ENCODE assay signal across 11 mouse cellular contexts in genomic region chr2:34770049-34770448, GRCm38 (mm10). TPM values are rescaled to one million over a fixed set of nuclear protein-coding genes. Genes with fewer than 3 reads are reported as not detected.
A peak's percentile ranks its signal among the peaks of the same experiment; 100 is the strongest.
DNase-seq lines count a peak whose midpoint lies in the region; ATAC-seq and TF ChIP-seq lines count a peak whose summit lies in the region.
"Had no signal": no experiment of that assay in that cellular context is flagged by ENCODE, and none has a peak within 500 bp of the region (broad histone marks: within the 10 kb centered on the region; RNA-seq: fewer than 3 reads in every experiment).

No protein-coding gene starts in this region.

- 84% methylated on average over 2 of the region's 2 CpGs for WGBS in lung, embryonic 14.5 days
- 70% methylated on average over 2 of the region's 2 CpGs for WGBS in intestine, postnatal 0 days
- 95% methylated on average over 2 of the region's 2 CpGs for WGBS in neural tube, embryonic 13.5 days

- no peak for ATAC-seq in erythroblast, adult 5-6 weeks (replicated peaks; ENCODE audit: low FRiP score, poor library complexity, severe bottlenecking)
- no peak for ATAC-seq in lung, embryonic 14.5 days (ENCODE audit: insufficient read depth)
- ATAC-seq in intestine, postnatal 0 days, result no peak
- ATAC-seq in neural tube, embryonic 13.5 days (ENCODE audit: low read depth), result no peak

- no peak overlapping the region for H3K9ac ChIP-seq in lung, embryonic 14.5 days
- no peak overlapping the region for H3K9ac ChIP-seq in intestine, postnatal 0 days (ENCODE audit: low read depth, low read length)
- no peak overlapping the region for H3K9ac ChIP-seq in neural tube, embryonic 13.5 days

- no peak for DNase-seq in lung, embryonic 14.5 days
- DNase-seq in lung, postnatal 4 days, result no peak
- DNase-seq in cerebellum, adult 9-10 months, result no peak
- no peak for DNase-seq in left cerebral cortex, postnatal 14 days (ENCODE audit: low spot score in 2 of 2)
- DNase-seq: cerebellum, adult 11-12 months; lung, postnatal 36 days had no signal

- H3K9me3 ChIP-seq in erythroblast, embryonic 14.5 days (ENCODE audit: control insufficient read depth, low read length), result peaks cover 5% of the 10 kb centered on the region
- no peaks in the 10 kb centered on the region for H3K9me3 ChIP-seq in lung, embryonic 14.5 days (ENCODE audit: low read depth, low read length)
- no peaks in the 10 kb centered on the region for H3K9me3 ChIP-seq in intestine, postnatal 0 days (ENCODE audit: control insufficient read depth)
- H3K9me3 ChIP-seq in neural tube, embryonic 13.5 days, result no peaks in the 10 kb centered on the region; the same call in 1 of the 2 replicates

- TF ChIP-seq CTCF in lung, embryonic 14.5 days (IDR thresholded peaks at IDR 0.05; ENCODE audit: low read depth), result no peak
- no peak for TF ChIP-seq CTCF in intestine, postnatal 0 days (IDR thresholded peaks at IDR 0.05; ENCODE audit: low read depth)

- H3K27ac ChIP-seq in lung, embryonic 14.5 days (ENCODE audit: low read depth), result no peak overlapping the region
- no peak overlapping the region for H3K27ac ChIP-seq in intestine, postnatal 0 days (ENCODE audit: low read depth, low read length)
- 0 out of 2 replicates have a peak overlapping the region, but pooled peaks have one; percentile 95 for H3K27ac ChIP-seq in neural tube, embryonic 13.5 days (replicated peaks)
- H3K27ac ChIP-seq: kidney, postnatal 0 days had no signal

- intact Hi-C loops in left cerebral cortex, postnatal 14 days (cut with DNase I), result no loop called here

- H3K27me3 ChIP-seq in erythroblast, embryonic 14.5 days (ENCODE audit: control insufficient read depth), result no peaks in the 10 kb centered on the region
- no peaks in the 10 kb centered on the region for H3K27me3 ChIP-seq in lung, embryonic 14.5 days (ENCODE audit: insufficient read depth, low read length)
- H3K27me3 ChIP-seq in intestine, postnatal 0 days (replicated peaks; ENCODE audit: control insufficient read depth, insufficient read depth, low read length), result no peaks in the 10 kb centered on the region
- no peaks in the 10 kb centered on the region for H3K27me3 ChIP-seq in neural tube, embryonic 13.5 days

- peak overlapping the region; percentile 74 for H3K4me3 ChIP-seq in erythroblast, embryonic 14.5 days (replicated peaks)
- no peak overlapping the region for H3K4me3 ChIP-seq in lung, embryonic 14.5 days (ENCODE audit: low read depth, low read length)
- no peak overlapping the region for H3K4me3 ChIP-seq in intestine, postnatal 0 days (ENCODE audit: low read depth, low read length)
- peak overlapping the region; percentile 79; the same call in 1 of the 2 replicates for H3K4me3 ChIP-seq in neural tube, embryonic 13.5 days

- peaks cover 38% of the 10 kb centered on the region for H3K36me3 ChIP-seq in erythroblast, embryonic 14.5 days (ENCODE audit: control insufficient read depth)
- peaks cover 26% of the 10 kb centered on the region for H3K36me3 ChIP-seq in lung, embryonic 14.5 days (ENCODE audit: insufficient read depth)
- H3K36me3 ChIP-seq in intestine, postnatal 0 days (ENCODE audit: control insufficient read depth, insufficient read depth), result peaks cover 15% of the 10 kb centered on the region
- H3K36me3 ChIP-seq in neural tube, embryonic 13.5 days, result peaks cover 20% of the 10 kb centered on the region

- H3K4me1 ChIP-seq in erythroblast, embryonic 14.5 days (ENCODE audit: control insufficient read depth), result peaks cover 34% of the 10 kb centered on the region
- peaks cover 19% of the 10 kb centered on the region for H3K4me1 ChIP-seq in lung, embryonic 14.5 days (ENCODE audit: insufficient read depth)
- H3K4me1 ChIP-seq in intestine, postnatal 0 days (replicated peaks; ENCODE audit: control insufficient read depth, insufficient read depth, low read length), result 0 out of 2 replicates have a peak, but pooled peaks cover 12% of the 10 kb centered on the region
- H3K4me1 ChIP-seq in neural tube, embryonic 13.5 days (replicated peaks), result peaks cover 32% of the 10 kb centered on the region

- H3K4me2 ChIP-seq in lung, embryonic 14.5 days, result peak overlapping the region; percentile 75
- 0 out of 2 replicates have a peak overlapping the region, but pooled peaks have one; percentile 73 for H3K4me2 ChIP-seq in intestine, postnatal 0 days (replicated peaks; ENCODE audit: low read depth)
- peak overlapping the region; percentile 64 for H3K4me2 ChIP-seq in neural tube, embryonic 13.5 days

RNA-seq across cellular contexts. Expression of gene Hspa5, which starts 1.7 kb away (rescaled TPM):
- polyA plus RNA-seq in erythroblast, embryonic 14.5 days (2012), result 8.1 and 12.3 TPM in 2 replicates
- total RNA-seq in erythroblast, adult 5-6 weeks (2015; ENCODE audit: low replicate concordance), result 229 and 240 TPM in 2 replicates
- 904 and 907 TPM in 2 replicates for total RNA-seq in erythroblast, adult 5-6 weeks (2017; ENCODE audit: low replicate concordance)
- polyA plus RNA-seq in lung, embryonic 14.5 days (2014; fragmentation: Nextera tagmentation; extraction: Ambion mirVana), result 981 and 1,088 TPM in 2 replicates
- polyA plus RNA-seq in intestine, postnatal 0 days (2015; fragmentation: Nextera tagmentation; extraction: Ambion mirVana), result 456 and 457 TPM in 2 replicates
- 505 and 686 TPM in 2 replicates for polyA plus RNA-seq in neural tube, embryonic 13.5 days (2015; fragmentation: Nextera tagmentation; extraction: Ambion mirVana)
- total RNA-seq in left cerebral cortex, postnatal 14 days (2021), result 100 to 1,000 TPM; 260 to 334 TPM

RNA-seq across cellular contexts. Expression of gene Gapvd1, which starts 15.0 kb away (rescaled TPM):
- polyA plus RNA-seq in erythroblast, embryonic 14.5 days (2012), result 3.0 and 5.0 TPM in 2 replicates
- total RNA-seq in erythroblast, adult 5-6 weeks (2015; ENCODE audit: low replicate concordance), result 308 and 329 TPM in 2 replicates
- total RNA-seq in erythroblast, adult 5-6 weeks (2017; ENCODE audit: low replicate concordance), result 761 and 1,292 TPM in 2 replicates
- 84.4 and 91.7 TPM in 2 replicates for polyA plus RNA-seq in lung, embryonic 14.5 days (2014; fragmentation: Nextera tagmentation; extraction: Ambion mirVana)
- 31.3 and 34.6 TPM in 2 replicates for polyA plus RNA-seq in intestine, postnatal 0 days (2015; fragmentation: Nextera tagmentation; extraction: Ambion mirVana)
- 119 and 120 TPM in 2 replicates for polyA plus RNA-seq in neural tube, embryonic 13.5 days (2015; fragmentation: Nextera tagmentation; extraction: Ambion mirVana)
- total RNA-seq in left cerebral cortex, postnatal 14 days (2021), result 100 to 1,000 TPM; 105 to 106 TPM

RNA-seq across cellular contexts. Expression of gene Rabepk, which starts 29.7 kb away (rescaled TPM):
- 0.81 and 1.1 TPM in 2 replicates for polyA plus RNA-seq in erythroblast, embryonic 14.5 days (2012)
- total RNA-seq in erythroblast, adult 5-6 weeks (2015; ENCODE audit: low replicate concordance), result 1.2 and 7.1 TPM in 2 replicates
- 10.1 and 10.2 TPM in 2 replicates for total RNA-seq in erythroblast, adult 5-6 weeks (2017; ENCODE audit: low replicate concordance)
- polyA plus RNA-seq in lung, embryonic 14.5 days (2014; fragmentation: Nextera tagmentation; extraction: Ambion mirVana), result 39.6 and 45.0 TPM in 2 replicates
- polyA plus RNA-seq in intestine, postnatal 0 days (2015; fragmentation: Nextera tagmentation; extraction: Ambion mirVana), result 19.1 and 19.6 TPM in 2 replicates
- 25.7 and 27.1 TPM in 2 replicates for polyA plus RNA-seq in neural tube, embryonic 13.5 days (2015; fragmentation: Nextera tagmentation; extraction: Ambion mirVana)
- 10 to 100 TPM; 25.8 to 26.2 TPM for total RNA-seq in left cerebral cortex, postnatal 14 days (2021)

RNA-seq across cellular contexts. Expression of gene Fbxw2, which starts 56.1 kb away (rescaled TPM):
- 3.9 and 5.1 TPM in 2 replicates for polyA plus RNA-seq in erythroblast, embryonic 14.5 days (2012)
- 104 and 121 TPM in 2 replicates for total RNA-seq in erythroblast, adult 5-6 weeks (2015; ENCODE audit: low replicate concordance)
- 178 and 181 TPM in 2 replicates for total RNA-seq in erythroblast, adult 5-6 weeks (2017; ENCODE audit: low replicate concordance)
- polyA plus RNA-seq in lung, embryonic 14.5 days (2014; fragmentation: Nextera tagmentation; extraction: Ambion mirVana), result 73.8 and 77.5 TPM in 2 replicates
- 36.8 and 39.7 TPM in 2 replicates for polyA plus RNA-seq in intestine, postnatal 0 days (2015; fragmentation: Nextera tagmentation; extraction: Ambion mirVana)
- 76.6 and 80.1 TPM in 2 replicates for polyA plus RNA-seq in neural tube, embryonic 13.5 days (2015; fragmentation: Nextera tagmentation; extraction: Ambion mirVana)
- total RNA-seq in left cerebral cortex, postnatal 14 days (2021), result 10 to 100 TPM; 90.7 to 98.6 TPM

Comparison
In these comparisons a context has a peak if more than half of its experiments do, and no peak if none do; other contexts are left out.
1. H3K4me3 ChIP-seq: peak in erythroblast, embryonic 14.5 days (single experiment) and neural tube, embryonic 13.5 days (single experiment); none in lung, embryonic 14.5 days (single experiment) and intestine, postnatal 0 days (single experiment).
2. RNA of gene Hspa5, which starts 1.7 kb away (polyA plus RNA-seq): 981 to 1,088 TPM in lung, embryonic 14.5 days, 505 to 686 TPM in neural tube, embryonic 13.5 days and 456 to 457 TPM in intestine, postnatal 0 days; 8.1 to 12.3 TPM in erythroblast, embryonic 14.5 days; every median in the first group is over 10 times any median in the second.
3. Peak in every context shown above with its lines, with median percentiles within 50 percentile points of each other: H3K4me2 ChIP-seq.